Mouse (Mus musculus): Measurements from ENCODE around the gene Pdpk1.
"Not testable (repeated sequence)": the region's sequence is repeated elsewhere in the genome, so short reads cannot be mapped to it uniquely, and the experiment has no call there.

Gene Pdpk1

DNA sequence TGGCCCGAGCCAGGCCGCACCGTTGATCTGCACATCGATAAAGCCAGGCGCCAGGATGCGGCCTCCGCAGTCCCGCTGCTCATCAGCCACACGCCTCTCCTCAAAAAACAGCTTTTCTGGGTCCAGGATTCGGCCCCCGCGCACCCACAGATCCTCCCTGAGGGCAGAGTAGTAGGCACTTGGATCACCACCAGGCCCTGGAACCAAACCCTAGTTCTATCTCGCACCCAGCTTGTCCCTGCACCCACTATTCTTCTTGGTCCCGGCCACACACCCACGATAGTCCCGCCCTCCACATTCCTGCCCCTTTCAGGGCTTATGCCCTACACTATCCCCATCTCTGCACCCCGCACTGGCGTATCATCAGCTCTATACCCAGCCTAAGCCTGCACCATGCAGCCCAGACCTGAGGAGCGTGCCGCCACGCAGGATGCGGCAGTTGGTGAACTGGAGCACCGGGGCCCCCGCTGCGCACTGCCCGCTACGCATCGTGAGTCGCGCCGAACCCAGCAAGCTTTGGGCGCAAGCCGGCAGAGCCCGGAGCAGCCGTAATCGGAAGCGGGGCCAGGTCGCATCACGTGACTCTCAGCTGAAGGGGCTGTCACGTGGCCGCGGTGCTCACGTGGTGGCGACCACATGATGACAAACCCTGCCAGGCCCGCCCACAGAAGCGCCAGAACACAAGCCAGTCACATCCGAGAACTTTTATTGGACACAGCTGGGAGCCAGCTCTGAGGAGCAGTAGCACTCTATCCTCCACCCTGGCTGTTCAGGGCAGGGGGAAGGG lies 12.6 kb upstream of the Pdpk1 start, which contains the start of gene Amdhd2:
TSS of gene Amdhd2 (minus strand) at position 591 of the 787 bp plus-strand sequence.
- DNase-seq (ENCODE audit: extremely low read depth, low read depth): peak; percentile 85

DNA sequence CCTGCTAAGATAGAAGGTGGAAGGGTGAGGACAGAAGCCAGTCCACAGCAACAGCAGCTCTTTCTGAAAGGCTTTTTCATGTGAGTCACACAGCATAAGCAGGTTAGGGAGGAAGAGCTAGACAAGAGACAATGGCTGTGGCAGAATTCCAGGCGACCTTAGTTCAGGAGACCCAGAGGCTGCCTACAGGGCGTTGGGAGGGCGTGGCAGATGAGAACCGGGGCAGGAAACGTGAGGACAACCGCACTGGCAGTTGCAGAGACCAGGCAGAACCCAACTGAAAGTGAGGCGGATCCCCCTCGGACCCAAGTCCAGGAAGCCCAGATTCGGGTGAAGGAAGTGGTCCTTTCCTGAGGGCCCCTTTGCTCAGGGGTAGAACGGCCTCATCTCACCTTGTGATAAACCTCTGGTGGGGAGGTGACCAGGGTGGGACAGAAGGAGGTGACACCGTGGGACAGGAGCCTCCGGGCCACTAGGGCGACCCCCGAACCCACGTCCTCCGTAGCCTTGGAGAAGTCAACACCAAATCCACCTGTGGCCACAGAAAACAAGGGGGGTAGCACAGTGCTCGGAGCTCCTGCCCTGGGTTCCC lies 12.0 kb upstream of the Pdpk1 start:
- DNase-seq (ENCODE audit: extremely low read depth, low read depth): peak; percentile 17

DNA sequence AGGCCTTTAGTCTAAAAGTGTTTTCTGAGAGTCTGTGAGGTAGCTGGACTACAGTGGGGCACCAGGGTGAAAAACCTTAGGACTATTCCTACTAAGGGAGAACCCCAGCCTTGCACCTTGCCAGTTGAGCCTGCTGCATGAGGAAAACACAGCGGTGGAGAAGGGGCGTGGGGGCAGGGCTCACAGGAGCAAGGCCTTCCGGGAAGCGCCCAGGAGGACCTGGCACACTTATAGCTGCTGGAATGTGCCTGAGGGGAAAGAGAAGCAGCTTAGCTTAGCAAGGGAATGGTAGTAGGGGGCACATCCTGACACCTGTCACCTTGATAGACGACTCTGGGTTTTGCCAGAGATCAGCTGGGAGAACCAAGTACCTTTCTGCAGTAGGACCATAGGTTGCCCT lies 10.7 kb upstream of the Pdpk1 start:
- no peak for DNase-seq (ENCODE audit: extremely low read depth, low read depth)

DNA sequence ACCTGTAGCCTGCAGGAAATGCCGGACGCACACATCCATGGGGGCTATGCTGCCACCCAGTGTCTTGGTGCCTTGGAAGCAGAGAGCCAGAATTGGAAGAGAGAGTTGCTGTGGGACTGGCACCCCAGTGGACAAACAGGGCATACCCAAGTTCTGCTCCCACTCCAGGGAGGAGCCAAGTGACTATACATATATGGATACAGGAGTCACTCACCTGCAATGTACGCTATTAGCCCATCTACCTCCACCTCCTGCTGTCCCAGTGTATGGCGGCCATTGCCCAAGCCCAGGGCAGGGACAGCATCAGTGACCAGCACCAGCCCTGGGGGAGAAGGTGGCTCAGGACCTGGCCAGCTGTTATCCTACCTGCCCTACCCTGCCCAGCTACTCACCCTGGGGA lies 6.8 kb upstream of the Pdpk1 start:
- no peak for DNase-seq (ENCODE audit: extremely low read depth, low read depth)

DNA sequence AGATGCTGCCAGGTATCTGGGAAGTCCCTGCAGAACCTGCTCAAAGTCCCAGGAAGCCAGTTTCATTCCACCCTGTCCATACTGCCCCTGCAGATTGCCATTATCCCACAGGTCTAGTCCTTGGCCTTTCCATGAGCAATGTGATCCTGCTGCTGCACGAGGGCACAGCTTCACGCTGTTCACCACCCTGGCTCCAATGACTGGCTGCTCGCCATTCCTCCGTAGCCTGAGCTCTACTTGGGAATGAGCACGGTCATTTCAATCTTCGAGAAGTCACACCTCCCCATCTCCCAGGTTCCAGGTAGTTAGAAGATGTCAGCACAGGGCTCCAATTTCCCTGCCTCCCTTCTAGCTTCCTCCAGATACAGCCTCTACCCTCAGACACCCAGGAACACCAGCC lies 6.4 kb upstream of the Pdpk1 start:
- no peak for DNase-seq (ENCODE audit: extremely low read depth, low read depth)

DNA sequence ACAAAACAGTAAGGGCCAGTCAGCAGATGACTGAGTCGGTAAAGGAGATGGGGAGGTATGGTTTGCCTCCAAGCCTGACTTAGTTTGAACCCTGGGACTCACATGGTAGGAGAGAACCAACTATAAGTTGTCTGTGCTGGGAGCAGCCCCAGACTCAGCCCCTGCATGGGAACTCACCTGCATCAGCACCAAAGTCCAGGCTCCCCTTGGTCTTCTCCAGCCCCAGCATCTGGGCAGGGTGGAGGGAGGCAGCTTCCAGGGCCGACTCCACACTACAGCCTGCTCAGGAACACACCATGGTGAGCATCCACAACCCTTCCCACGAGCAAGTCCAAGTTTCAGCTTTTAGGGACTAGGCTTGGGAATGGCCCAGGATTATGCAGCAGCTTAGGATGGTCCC lies 5.7 kb upstream of the Pdpk1 start:
- no peak for DNase-seq (ENCODE audit: extremely low read depth, low read depth)

DNA sequence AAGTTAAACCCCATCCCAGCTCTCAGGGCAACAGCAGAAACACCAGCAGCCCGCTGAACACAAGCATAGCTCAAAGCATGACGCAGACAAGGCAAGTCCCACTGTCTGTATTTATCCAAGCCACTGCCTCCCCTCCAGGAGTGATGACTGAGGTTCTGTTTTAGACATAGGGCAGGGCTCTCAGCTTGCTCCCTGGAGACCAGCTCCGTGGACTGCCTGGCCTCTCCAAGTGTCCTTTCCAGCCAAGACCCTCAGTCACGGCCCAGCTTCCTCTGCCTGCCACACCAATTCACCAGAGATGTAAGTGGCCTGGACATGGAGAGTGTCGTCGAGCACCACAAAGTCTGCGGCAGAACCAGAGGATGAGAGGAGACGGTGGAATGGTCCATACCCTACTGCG lies 5.0 kb upstream of the Pdpk1 start:
- no peak for DNase-seq (ENCODE audit: extremely low read depth, low read depth)

DNA sequence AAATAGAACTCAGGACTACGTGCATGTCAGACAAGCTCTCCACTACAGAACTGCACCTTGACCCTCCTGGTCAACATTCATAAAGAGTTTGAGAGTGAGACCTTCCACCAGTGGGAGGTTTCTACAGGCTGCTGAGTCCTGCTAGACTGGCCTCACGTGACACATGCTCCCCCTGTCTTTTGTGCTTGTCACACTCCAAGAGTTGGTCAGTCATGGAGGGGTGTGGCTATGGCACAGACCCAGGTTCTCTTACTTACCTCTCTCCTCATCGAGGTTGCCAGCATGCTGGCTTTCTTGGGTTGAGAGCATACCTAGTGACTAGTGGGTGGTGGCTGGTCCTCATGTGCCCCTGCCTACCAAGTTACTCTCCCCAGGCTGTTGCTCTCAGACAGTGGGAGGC lies 3.7 kb upstream of the Pdpk1 start:
- no peak for DNase-seq (ENCODE audit: extremely low read depth, low read depth)

DNA sequence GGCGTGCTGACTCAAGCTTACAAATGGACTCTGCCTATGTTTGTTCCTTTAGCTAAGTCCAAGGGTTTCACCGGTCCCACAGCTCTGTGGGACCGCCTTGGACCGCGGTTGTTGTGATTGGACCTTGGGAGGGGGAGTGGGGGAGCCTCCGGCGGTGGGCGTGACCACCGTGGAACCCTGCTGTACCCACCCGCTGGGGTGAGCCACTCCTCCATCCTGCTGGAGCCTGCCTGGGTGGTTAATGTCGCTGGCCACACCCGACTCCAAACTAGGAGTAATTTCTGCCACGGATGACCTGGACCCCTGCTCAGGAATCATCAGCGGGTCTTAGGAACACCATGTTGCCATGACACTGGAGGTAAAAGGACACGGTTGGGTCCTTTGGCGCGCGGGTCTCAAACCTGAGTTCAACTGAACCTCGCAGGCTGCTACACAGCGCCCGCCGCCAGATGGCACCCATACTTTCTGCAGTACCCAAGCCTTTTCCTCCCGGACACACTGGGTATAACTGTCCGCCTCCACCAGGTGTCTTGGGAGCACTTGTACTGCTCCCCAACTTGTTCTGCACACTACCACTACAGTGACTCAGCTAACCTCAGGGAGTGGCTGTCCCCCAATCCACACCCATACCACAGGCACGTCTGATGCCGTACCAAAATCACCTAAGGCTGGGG lies 1.3 kb upstream of the Pdpk1 start:
- DNase-seq (ENCODE audit: extremely low read depth, low read depth): peak; percentile 84

DNA sequence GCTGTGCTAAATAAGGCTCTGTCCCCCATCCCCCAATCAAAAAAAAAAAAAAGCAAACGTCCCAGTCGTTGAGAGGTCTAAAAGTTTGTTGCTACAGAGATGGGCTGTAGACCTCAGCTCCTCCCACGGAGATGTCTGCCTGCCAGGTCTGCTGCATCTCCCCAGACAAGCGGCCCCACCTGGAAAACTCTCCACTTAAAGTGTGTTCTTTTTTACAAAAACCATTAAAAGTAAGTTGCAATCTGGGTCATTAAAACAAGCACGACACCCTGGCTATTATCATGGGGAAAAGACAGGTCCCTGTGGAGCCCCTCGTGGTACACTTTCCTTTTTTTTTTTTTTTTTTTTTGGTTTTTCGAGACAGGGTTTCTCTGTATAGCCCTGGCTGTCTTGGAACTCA lies 658 bp upstream of the Pdpk1 start:
- no peak for DNase-seq (ENCODE audit: extremely low read depth, low read depth)

DNA sequence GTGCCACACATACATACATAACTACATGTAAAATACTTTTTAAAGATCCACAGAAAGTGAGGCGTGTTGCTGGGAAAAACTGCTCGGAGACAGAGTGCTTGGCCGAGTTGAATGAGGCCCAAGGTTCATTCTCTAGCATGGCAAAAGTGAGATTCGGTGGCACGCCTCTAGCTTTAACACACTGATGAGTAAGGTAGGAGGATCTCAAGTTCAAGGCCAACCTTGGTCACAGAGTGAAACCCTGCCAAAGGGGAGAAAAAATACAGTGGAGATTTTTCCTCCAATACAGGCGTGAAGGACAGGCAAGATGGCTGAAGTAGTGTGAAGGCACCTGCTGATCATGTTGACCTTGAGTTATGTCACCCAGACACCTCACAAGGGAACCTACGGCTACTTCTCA lies 1.3 kb downstream of the Pdpk1 start:
- DNase-seq (ENCODE audit: extremely low read depth, low read depth): no peak

DNA sequence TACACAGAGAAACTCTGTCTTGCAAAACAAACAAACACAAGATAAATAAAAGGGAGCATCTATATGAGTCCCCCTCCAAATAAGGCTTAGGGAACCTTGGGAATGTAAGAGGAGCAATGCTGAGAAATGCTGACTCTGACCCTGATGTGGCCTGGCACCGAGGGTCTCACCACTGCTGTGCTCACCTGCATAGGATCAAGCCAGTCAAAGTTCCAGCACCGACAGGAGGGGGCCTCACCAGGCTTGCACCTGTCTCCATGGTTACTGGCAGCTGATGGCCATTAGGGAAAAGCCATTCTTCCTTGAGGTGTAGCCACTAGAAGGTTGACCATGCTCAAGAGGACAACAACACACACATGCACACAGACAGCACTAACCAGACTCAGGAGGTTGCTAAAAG lies 7.8 kb downstream of the Pdpk1 start:
- no peak for DNase-seq (ENCODE audit: extremely low read depth, low read depth)

DNA sequence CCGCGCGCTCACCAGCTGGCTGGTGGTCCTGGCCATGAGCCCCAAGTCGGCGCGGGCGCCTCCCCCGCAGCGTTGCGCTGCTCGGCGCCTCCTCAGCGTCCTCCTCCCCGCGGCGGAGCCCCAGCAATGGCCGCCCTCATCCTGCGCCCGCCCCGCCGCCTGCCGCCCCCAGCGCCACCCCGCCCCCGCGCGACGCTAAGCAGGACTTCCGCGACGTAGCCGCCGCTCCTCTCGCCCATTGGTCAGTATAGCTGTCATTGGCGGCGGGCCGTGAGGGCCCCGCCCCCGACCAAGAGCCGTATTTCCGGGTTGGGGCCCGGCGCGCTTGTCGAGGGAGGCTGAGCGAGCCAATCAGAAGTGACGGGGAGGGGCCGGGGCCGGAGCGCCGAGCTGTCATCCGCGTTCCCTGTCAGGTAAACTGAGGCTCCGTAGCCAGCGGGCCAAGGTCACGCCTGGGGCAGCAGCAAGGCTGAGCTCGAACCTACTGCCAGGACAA lies 9.3 kb downstream of the Pdpk1 start:
- peak; percentile 82 for DNase-seq (ENCODE audit: extremely low read depth, low read depth)

DNA sequence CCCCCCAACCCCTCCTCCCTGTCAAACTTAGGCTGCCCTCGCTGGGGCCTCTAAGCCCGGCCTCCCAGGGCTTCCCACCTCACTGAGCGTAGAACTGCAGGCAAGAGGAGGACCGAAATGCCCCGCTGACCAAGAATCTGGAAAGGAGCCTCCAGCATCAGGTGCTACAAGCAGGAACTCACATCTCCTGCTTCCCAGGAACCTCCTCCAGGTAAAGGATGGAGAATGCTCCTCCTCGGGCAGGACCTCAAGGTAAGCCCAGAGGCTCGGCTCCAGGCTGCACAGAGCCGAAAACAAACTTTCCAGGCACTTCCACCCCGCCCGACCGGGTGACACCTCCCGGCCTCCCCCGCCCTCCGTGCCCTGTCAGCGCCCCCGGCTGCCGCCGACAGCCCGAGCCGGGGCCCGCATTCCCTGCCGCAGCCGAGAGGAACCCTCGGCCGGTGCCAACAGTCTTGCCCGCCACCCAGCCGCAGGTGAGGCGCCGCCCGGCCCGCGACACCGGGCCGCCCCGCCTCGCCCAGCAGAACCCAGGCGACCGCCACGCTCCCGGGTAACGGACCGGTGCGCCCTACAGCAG lies 9.8 kb downstream of the Pdpk1 start:
- DNase-seq (ENCODE audit: extremely low read depth, low read depth): peak; percentile 20

DNA sequence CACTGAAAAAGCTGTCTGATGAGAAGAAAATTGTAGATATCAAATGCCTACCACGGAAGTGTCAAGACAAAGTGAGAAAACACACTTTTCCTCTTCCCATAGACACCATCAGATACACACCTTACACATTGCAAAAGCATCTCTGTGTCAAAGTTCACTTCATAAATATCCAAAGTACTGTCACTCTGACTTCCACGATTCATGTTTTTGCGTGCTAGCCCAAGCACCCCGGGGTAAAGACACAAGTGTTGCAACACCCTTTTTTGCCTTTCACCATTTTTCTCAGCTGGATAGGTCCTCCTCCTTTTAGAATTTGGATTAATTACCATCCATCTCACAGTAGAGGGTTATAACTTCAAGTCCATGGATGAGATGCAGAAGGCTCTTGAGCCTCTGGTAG lies 10.8 kb downstream of the Pdpk1 start:
- no peak for DNase-seq (ENCODE audit: extremely low read depth, low read depth)

DNA sequence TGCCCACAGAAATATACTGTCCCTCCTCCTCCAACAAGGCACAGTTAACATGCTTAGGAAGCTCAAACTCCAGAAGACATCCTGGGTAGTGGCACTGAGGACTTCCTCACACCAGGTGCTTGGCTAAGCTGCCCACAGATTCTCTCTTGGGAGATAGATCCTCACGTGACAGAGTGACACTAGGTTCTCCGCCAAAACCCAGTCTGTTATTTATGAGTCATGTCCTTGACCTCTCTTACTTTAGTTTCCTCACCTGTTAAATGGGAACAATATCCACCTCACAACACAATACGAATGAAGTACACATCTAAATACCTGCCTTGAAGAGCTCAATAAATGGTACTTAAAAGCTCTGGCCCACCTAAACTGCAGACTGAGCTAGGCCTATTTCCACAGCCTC lies 11.5 kb downstream of the Pdpk1 start:
- DNase-seq (ENCODE audit: extremely low read depth, low read depth): no peak

DNA sequence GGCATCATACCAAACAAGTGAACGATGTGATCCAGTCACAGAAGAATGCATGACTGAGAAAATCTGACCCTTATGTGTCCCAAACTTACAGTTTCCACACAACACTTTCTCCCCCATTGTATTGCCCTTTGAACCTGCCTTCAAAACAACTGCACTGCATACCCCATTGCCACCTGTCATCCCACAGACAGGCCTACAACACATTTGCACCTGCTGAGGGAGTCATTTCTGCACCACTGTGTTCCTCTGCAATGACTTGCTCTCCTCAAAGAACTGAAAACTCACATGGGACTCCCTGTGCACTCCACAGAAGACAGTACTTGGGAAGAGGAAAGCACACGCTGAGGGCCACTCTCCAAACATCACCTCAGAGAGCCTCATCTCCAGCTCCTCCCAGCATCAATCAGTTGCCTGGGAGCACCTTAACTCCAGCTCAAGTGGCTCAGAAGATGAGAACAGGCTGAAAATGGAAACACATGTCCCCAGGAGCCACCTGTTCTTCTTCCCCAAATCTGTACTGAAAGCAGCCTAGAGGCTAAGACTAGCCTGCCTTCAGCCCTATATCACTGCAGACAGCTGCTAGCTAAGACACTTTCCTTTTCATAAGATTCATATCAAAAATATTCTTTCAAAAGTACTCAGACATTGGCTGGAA lies 13.4 kb downstream of the Pdpk1 start:
- no peak for DNase-seq (ENCODE audit: extremely low read depth, low read depth)

DNA sequence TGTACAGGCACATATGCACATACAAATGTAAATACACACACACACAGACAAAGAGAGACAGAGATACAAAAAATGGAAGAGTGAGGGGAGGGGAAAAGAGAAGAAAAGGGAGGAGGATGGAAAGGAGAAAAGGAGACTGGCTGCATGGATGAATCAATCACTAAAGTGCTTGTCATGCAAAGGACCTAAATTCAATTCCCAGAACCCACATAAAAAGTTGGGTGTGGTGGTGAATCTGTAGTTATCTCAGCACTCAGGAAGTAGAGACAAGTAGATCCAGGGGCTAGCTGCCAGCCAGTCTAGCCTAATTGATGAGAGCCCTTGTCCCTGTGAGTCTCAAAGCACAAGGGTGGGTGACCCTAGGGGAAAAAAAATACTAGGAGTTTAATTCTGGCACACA lies 16.7 kb downstream of the Pdpk1 start:
- no peak for DNase-seq (ENCODE audit: extremely low read depth, low read depth)

DNA sequence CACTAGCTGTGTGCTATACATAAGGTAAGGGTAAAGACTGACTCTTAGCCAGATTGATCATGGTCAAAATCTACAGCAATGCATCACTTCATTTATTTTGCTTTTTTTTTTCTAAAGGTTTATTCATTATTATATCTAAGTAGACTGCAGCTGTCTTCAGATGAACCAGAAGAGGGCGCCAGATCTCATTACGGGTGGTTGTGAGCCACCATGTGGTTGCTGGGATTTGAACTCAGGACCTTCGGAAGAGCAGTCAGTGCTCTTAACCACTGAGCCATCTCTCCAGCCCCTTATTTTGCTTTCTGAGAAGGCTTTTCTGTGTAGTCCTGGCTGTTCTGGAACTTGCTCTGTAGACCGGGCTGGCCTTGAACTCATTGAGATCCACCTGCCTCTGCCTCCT lies 17.8 kb downstream of the Pdpk1 start:
- not testable (repeated sequence) for DNase-seq (ENCODE audit: extremely low read depth, low read depth)

DNA sequence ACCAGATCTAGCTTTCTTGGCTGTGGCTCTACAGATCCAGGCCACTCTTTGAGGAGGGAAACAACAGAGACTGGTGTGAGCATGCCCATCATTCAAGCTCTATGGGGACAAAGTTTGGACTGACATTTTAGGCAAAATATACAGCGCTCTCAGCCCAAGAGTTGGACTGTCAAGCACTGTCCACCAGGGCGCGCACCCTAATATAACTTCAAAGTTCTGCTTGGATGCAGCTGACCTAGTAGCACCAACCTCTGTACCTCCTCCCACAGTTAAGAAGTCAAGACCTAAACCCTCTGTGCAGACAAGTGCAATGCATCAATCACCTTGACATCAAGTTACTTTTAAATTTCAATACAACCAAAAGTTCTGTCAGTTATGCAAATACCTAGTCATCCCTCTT lies 19.2 kb downstream of the Pdpk1 start:
- DNase-seq (ENCODE audit: extremely low read depth, low read depth): no peak

DNA sequence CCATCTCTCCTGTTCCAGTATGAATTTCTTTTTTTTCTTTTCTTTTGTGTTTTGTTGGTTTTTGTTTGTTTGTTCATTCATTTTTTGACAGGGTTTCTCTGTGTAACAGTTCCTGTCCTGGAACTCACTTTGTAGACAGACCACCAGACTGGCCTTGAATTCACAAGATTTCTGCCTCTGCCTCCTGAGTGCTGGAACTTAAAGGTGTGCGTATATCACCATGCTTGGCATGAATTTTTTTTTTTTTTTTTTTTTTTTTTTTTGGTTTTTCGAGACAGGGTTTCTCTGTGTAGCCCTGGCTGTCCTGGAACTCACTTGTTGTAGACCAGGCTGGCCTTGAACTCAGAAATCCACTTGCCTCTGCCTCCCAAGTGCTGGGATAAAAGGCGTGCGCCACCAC lies 21.5 kb downstream of the Pdpk1 start:
- DNase-seq (ENCODE audit: extremely low read depth, low read depth): not testable (repeated sequence)

DNA sequence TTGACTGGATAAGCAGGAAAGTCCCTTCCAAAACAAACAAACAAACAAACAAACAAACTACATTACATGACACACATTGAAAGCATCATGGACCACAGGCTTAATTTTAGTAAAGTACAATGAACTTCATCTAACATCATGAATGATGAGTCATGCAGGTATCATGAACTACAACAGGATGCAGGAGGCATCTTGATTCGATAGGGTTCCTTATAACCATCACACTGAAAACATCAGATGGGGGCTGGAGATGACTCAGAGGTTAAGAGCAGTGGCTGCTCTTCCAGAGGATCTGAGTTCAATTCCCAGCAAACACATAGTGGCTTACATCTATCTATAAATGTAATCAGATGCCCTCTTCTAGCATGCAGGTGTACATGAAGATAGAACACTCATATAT lies 23.1 kb downstream of the Pdpk1 start:
- DNase-seq (ENCODE audit: extremely low read depth, low read depth): no peak
